Mouse (Mus musculus) small intestine, adult 2 months (tissue): Measurements from ENCODE around the gene Ran. TPM values are rescaled to one million over a fixed set of nuclear protein-coding genes. Genes with fewer than 3 reads are reported as not detected.

Experiments used
- H3K27ac ChIP-seq: fragments of 200-500 bp; 2 replicates; pipeline ENCODE4 v1.5.1; 2012; ENCODE audit warnings: low read depth, low read length, control low read depth, inconsistent platforms; ENCODE audit not compliant: insufficient read depth
- H3K27me3 ChIP-seq: fragments of 200-500 bp; 2 replicates; pipeline ENCODE4 v1.6.1; 2012; ENCODE audit warnings: mild to moderate bottlenecking, moderate library complexity, low read length, inconsistent platforms; ENCODE audit not compliant: control insufficient read depth, insufficient read depth
- H3K36me3 ChIP-seq: fragments of 200-500 bp; 2 replicates; pipeline ENCODE4 v1.6.1; 2012; ENCODE audit warnings: mild to moderate bottlenecking, low read length, control low read depth, inconsistent platforms; ENCODE audit not compliant: control insufficient read depth, insufficient read depth
- H3K4me1 ChIP-seq: fragments of 200-500 bp; 2 replicates; pipeline ENCODE4 v1.6.1; 2012; ENCODE audit warnings: low read length, inconsistent platforms, mixed read lengths; ENCODE audit not compliant: control insufficient read depth, insufficient read depth, insufficient read length
- H3K4me3 ChIP-seq: fragments of 200-500 bp; 2 replicates; pipeline ENCODE4 v1.5.1; 2012; ENCODE audit warnings: low read depth, mild to moderate bottlenecking, control low read depth, inconsistent platforms, low read length, moderate library complexity
- CTCF ChIP-seq: fragments of 200-500 bp; IDR thresholded peaks from 2 replicates; pipeline ENCODE4 v1.5.1; 2012; ENCODE audit warnings: low read depth, mild to moderate bottlenecking, control low read depth, inconsistent platforms, low read length, moderate library complexity, mixed read lengths; ENCODE audit not compliant: insufficient replicate concordance, insufficient read length; ENCODE audit errors: extremely low read depth
- POLR2A ChIP-seq: fragments of 200-500 bp; IDR thresholded peaks from 2 replicates; pipeline ENCODE4 v1.6.1; 2012; ENCODE audit warnings: low read depth, mild to moderate bottlenecking, control low read depth, inconsistent platforms, low read length, moderate library complexity
- WGBS: fragments of 180-500 bp; shearing (Covaris S2); methylation state at CpG from one replicate; pipeline ENCODE4 v1.1.7; 2018; 5-methylcytosine and 5-hydroxymethylcytosine counted together
- polyA plus RNA-seq: library from polyadenylated mRNA; depleted of rRNA; stranded (reverse); fragments of >200 nt; gene quantifications from 2 replicates; pipeline ENCODE4 v1.2.3, GENCODE M21; 2012

Ran gene
- polyA plus RNA-seq, 1 experiment: 38.4 TPM

DNA sequence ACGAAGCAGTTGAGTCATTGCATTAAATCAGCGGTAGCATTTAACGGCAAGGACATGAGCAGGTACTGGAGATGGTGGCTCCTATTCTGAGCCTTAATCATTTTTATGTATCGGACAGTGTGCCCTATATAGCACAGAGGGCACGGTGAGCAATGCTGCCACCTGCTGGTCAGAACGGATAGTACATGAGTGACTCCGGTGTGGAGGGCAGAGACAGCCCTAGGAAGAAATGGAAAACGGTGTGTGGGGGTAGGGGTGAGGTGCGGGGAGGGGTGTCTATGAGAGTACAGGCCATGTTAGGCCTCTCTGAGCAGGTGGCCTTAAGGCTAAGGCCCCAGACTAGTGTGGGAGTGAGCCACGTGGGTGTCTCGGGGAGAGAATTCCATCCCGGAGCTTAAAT lies 38.3 kb upstream of the Ran start:
- H3K4me3 ChIP-seq: no peak overlapping the region
- no peaks in the 10 kb centered on the region for H3K27me3 ChIP-seq
- 29% methylated on average over 12 of the region's 12 CpGs for WGBS
- no peak overlapping the region for H3K27ac ChIP-seq
- H3K36me3 ChIP-seq: no peaks in the 10 kb centered on the region
- TF ChIP-seq CTCF: peak; percentile 86; the same call in 1 of the 2 replicates
- no peak for TF ChIP-seq POLR2A
- H3K4me1 ChIP-seq: no peaks in the 10 kb centered on the region

GRCm38 (mm10) chr5:128984536-128984935 lies 35.3 kb upstream of the Ran start:
- no peaks in the 10 kb centered on the region for H3K36me3 ChIP-seq
- WGBS: 88% methylated on average over 6 of the region's 6 CpGs
- H3K4me3 ChIP-seq: no peak overlapping the region
- no peaks in the 10 kb centered on the region for H3K27me3 ChIP-seq
- H3K27ac ChIP-seq: no peak overlapping the region
- no peak for TF ChIP-seq POLR2A
- no peak for TF ChIP-seq CTCF
- H3K4me1 ChIP-seq: no peaks in the 10 kb centered on the region

- TF ChIP-seq POLR2A (no peak), CTCF (no peak)
- Histone ChIP-seq H3K4me3 (no peak overlapping the region), H3K36me3 (no peaks in the 10 kb centered on the region), H3K4me1 (no peaks in the 10 kb centered on the region), H3K27me3 (no peaks in the 10 kb centered on the region), H3K27ac (no peak overlapping the region)
- 91% methylated on average over 13 of the region's 13 CpGs for WGBS
Measured at GRCm38 (mm10) chr5:128985946-128986345, 33.9 kb upstream of the Ran start.

- no peaks in the 10 kb centered on the region for H3K4me1 ChIP-seq
- H3K27me3 ChIP-seq: no peaks in the 10 kb centered on the region
- no peak overlapping the region for H3K27ac ChIP-seq
- no peak for TF ChIP-seq POLR2A
- TF ChIP-seq CTCF: no peak
- WGBS: 77% methylated on average over 19 of the region's 19 CpGs
- H3K36me3 ChIP-seq: no peaks in the 10 kb centered on the region
- no peak overlapping the region for H3K4me3 ChIP-seq
Measured at GRCm38 (mm10) chr5:128987141-128987954, 32.5 kb upstream of the Ran start.

DNA sequence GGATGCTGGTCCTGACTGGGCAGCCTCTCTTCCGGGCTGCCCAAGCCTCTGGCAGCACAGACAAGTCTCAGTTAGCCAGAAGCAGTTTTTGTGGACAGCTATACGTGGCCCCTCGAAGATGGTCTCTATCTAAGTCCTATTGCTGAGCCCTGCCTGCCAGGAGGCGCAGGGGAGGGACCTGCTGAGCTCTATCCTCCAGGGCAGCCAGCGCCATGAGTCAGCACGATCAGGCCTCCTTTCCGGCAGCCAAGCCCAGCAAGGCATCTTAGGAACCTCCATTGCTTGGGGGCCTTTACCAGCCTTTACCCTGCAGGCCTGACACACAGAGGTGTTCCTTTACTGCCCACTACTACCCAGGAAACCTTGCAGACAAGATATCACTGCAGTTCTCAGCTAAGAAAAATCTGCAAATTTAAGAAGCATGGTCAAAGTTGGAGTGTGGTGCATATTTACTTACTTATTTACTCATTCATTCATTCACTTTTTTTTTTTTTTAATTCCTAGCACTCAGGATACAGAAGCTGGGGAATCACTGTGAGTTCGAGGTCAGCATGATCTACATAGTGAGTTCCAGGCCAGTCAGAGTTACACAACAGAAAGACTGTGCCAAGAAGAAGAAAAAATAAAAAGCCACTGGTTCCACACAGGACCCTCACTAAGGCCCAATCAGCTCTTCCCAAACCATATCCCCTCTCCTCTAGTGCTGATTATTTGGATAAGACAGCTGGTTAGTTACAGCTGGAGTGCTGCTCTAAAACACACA lies 19.0 kb upstream of the Ran start:
- 55% methylated on average over 8 of the region's 8 CpGs for WGBS
- Histone ChIP-seq H3K4me3 (no peak overlapping the region), H3K4me1 (no peaks in the 10 kb centered on the region), H3K27me3 (no peaks in the 10 kb centered on the region), H3K27ac (no peak overlapping the region), H3K36me3 (no peaks in the 10 kb centered on the region)
- TF ChIP-seq CTCF: no peak
- TF ChIP-seq POLR2A: no peak

GRCm38 (mm10) chr5:129002571-129003011 lies 17.3 kb upstream of the Ran start:
- 47% methylated on average over 14 of the region's 14 CpGs for WGBS
- peak overlapping the region; percentile 56 for H3K27ac ChIP-seq

DNA sequence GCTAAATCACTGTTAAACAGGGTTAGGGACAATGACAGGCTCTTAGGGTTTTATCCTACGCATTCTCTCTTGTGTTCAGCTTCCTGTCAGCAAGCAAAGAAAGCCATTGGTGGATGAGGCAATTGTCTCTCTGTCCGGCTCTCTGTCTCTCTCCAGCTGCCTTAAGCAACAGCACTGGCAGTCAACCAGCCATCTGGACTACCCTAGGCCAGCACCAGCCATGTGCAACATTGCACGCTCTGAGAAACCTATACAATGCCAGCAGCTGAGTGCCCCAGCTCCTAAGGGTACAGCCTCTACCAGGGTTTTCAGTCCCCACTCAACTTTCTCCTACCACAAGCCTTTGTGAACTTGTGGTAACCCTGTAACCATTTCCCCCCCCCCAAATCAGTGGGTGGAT lies 14.5 kb upstream of the Ran start:
- Histone ChIP-seq H3K27ac (no peak overlapping the region), H3K27me3 (0 out of 2 replicates have a peak, but pooled peaks cover 3% of the 10 kb centered on the region), H3K4me1 (peaks cover 2% of the 10 kb centered on the region; the same call in 1 of the 2 replicates), H3K36me3 (no peaks in the 10 kb centered on the region), H3K4me3 (no peak overlapping the region)
- WGBS: 87% methylated on average over 3 of the region's 3 CpGs
- TF ChIP-seq POLR2A: no peak
- no peak for TF ChIP-seq CTCF

More at GRCm38 (mm10) chr5:129002571-129003011, 17.3 kb upstream of the Ran start:
- Histone ChIP-seq H3K4me3 (no peak overlapping the region), H3K4me1 (peaks cover 2% of the 10 kb centered on the region; the same call in 1 of the 2 replicates), H3K36me3 (no peaks in the 10 kb centered on the region), H3K27me3 (0 out of 2 replicates have a peak, but pooled peaks cover 2% of the 10 kb centered on the region)
- TF ChIP-seq POLR2A (no peak), CTCF (no peak)
